Comparison of ENCODE assay signal across 16 mouse cellular contexts in genomic region chr6:24632061-24632460, GRCm38 (mm10). TPM values are rescaled to one million over a fixed set of nuclear protein-coding genes. Genes with fewer than 3 reads are reported as not detected.
DNase-seq lines count a peak whose midpoint lies in the region; ATAC-seq and TF ChIP-seq lines count a peak whose summit lies in the region.
"Had no signal": no experiment of that assay in that cellular context is flagged by ENCODE, and none has a peak within 500 bp of the region (broad histone marks: within the 10 kb centered on the region; RNA-seq: fewer than 3 reads in every experiment).

No protein-coding gene starts in this region.

- peaks cover 22% of the 10 kb centered on the region for H3K4me1 ChIP-seq in heart, embryonic 13.5 days
- peaks cover 7% of the 10 kb centered on the region for H3K4me1 ChIP-seq in liver, postnatal 0 days (ENCODE audit: insufficient read depth)
- H3K4me1 ChIP-seq: midbrain, embryonic 13.5 days; neural tube, embryonic 15.5 days had no signal

- no peak for TF ChIP-seq CTCF in liver, postnatal 0 days (IDR thresholded peaks at IDR 0.05; ENCODE audit: low read depth)

- 26% methylated on average over 4 of the region's 4 CpGs for WGBS in heart, embryonic 13.5 days
- WGBS in liver, postnatal 0 days (ENCODE audit: insufficient replicate concordance): 64% methylated on average over 4 of the region's 4 CpGs

- H3K9me3 ChIP-seq in heart, embryonic 13.5 days: no peaks in the 10 kb centered on the region
- no peaks in the 10 kb centered on the region for H3K9me3 ChIP-seq in liver, postnatal 0 days (ENCODE audit: low read length)
- H3K9me3 ChIP-seq: midbrain, embryonic 13.5 days; neural tube, embryonic 15.5 days had no signal

- no peak for TF ChIP-seq EP300 in liver, postnatal 0 days (IDR thresholded peaks at IDR 0.05; ENCODE audit: low read depth)

- no peaks in the 10 kb centered on the region for H3K27me3 ChIP-seq in heart, embryonic 13.5 days (replicated peaks)
- H3K27me3 ChIP-seq in liver, postnatal 0 days (ENCODE audit: insufficient read depth, low read length): no peaks in the 10 kb centered on the region
- H3K27me3 ChIP-seq: midbrain, embryonic 13.5 days; neural tube, embryonic 15.5 days had no signal

- ATAC-seq in heart, embryonic 13.5 days (ENCODE audit: extremely low read depth, insufficient number of reproducible peaks, low FRiP score, low TSS enrichment): peak; percentile 42; the same call in 1 of the 2 replicates
- peak; percentile 84 for ATAC-seq in liver, postnatal 0 days
- ATAC-seq: inflammation-experienced regulatory T-cells, adult 6 months; midbrain, embryonic 13.5 days had no signal

- 0 out of 2 replicates have a peak overlapping the region, but pooled peaks have one; percentile 28 for H3K9ac ChIP-seq in heart, embryonic 13.5 days
- 0 out of 2 replicates have a peak overlapping the region, but pooled peaks have one; percentile 16 for H3K9ac ChIP-seq in liver, postnatal 0 days (replicated peaks)
- H3K9ac ChIP-seq: lung, embryonic 14.5 days; midbrain, embryonic 13.5 days; neural tube, embryonic 15.5 days had no signal

- peak overlapping the region; percentile 29 for H3K4me2 ChIP-seq in heart, embryonic 13.5 days
- H3K4me2 ChIP-seq in liver, postnatal 0 days (ENCODE audit: low read depth, low read length): no peak overlapping the region
- H3K4me2 ChIP-seq: lung, embryonic 14.5 days; midbrain, embryonic 13.5 days; neural tube, embryonic 15.5 days had no signal

- peaks cover 22% of the 10 kb centered on the region for H3K36me3 ChIP-seq in heart, embryonic 13.5 days
- peaks cover 19% of the 10 kb centered on the region for H3K36me3 ChIP-seq in liver, postnatal 0 days (replicated peaks; ENCODE audit: insufficient read depth, low read length)

- DNase-seq in heart, adult 9 months (ENCODE audit: low spot score in 2 of 2): no peak
- peak; percentile 23 for DNase-seq in ovary, adult 18-20 months (ENCODE audit: low spot score)
- DNase-seq in ovary, postnatal 14 days (ENCODE audit: low spot score): no peak
- peak; percentile 36 to 56 for DNase-seq in adrenal gland, postnatal 36 days
- DNase-seq in liver, postnatal 0 days: peak; percentile 24
- DNase-seq in left cerebral cortex, adult 9 months (ENCODE audit: low spot score in 2 of 2): no peak
- no peak for DNase-seq in lung, postnatal 10 days
- DNase-seq: cerebellum, postnatal 36 days; gastrocnemius, postnatal 14 days; lung, embryonic 14.5 days; right cerebral cortex, postnatal 4 days had no signal

- peak overlapping the region; percentile 60 for H3K27ac ChIP-seq in heart, embryonic 13.5 days (replicated peaks)
- H3K27ac ChIP-seq in liver, postnatal 0 days (ENCODE audit: low read depth): 0 out of 2 replicates have a peak overlapping the region, but pooled peaks have one; percentile 22
- H3K27ac ChIP-seq: midbrain, embryonic 13.5 days; neural tube, embryonic 15.5 days had no signal

- 0 out of 2 replicates have a peak overlapping the region, but pooled peaks have one; percentile 12 for H3K4me3 ChIP-seq in heart, embryonic 13.5 days
- no peak overlapping the region for H3K4me3 ChIP-seq in liver, postnatal 0 days (ENCODE audit: low read depth, low read length)
- H3K4me3 ChIP-seq: midbrain, embryonic 13.5 days; neural tube, embryonic 15.5 days had no signal

RNA-seq across cellular contexts. Expression of gene Wasl, which starts 32.7 kb away (rescaled TPM):
- polyA plus RNA-seq in heart, embryonic 13.5 days (2015; fragmentation: Nextera tagmentation; extraction: Ambion mirVana): 45.6 and 51.6 TPM in 2 replicates
- total RNA-seq in adrenal gland, postnatal 36 days (2021): 10 to 100 TPM; 57.7 to 70.4 TPM
- 44.2 and 46.0 TPM in 2 replicates for polyA plus RNA-seq in liver, postnatal 0 days (2015; fragmentation: Nextera tagmentation; extraction: Ambion mirVana)

RNA-seq across cellular contexts. Expression of gene Lmod2, which starts 34.5 kb away (rescaled TPM):
- 42.8 and 46.8 TPM in 2 replicates for polyA plus RNA-seq in heart, embryonic 13.5 days (2015; fragmentation: Nextera tagmentation; extraction: Ambion mirVana)
- total RNA-seq in adrenal gland, postnatal 36 days (2021): under 1 TPM in 1 of 2 experiments, not detected in 1; 0.26 TPM
- 0.05 and 0.53 TPM in 2 replicates for polyA plus RNA-seq in liver, postnatal 0 days (2015; fragmentation: Nextera tagmentation; extraction: Ambion mirVana)
- total RNA-seq: left cerebral cortex, adult 18-20 months had no signal
- polyA plus RNA-seq: inflammation-experienced regulatory T-cells, adult 6 months; midbrain, embryonic 13.5 days had no signal

Comparison
In these comparisons a context has a peak if more than half of its experiments do, and no peak if none do; other contexts are left out.
1. DNase-seq: peak in ovary, adult 18-20 months (single experiment), adrenal gland, postnatal 36 days (2 of 2) and liver, postnatal 0 days (single experiment); none in heart, adult 9 months (0 of 2), ovary, postnatal 14 days (single experiment), left cerebral cortex, adult 9 months (0 of 2) and lung, postnatal 10 days (single experiment).
2. RNA of gene Lmod2, which starts 34.5 kb away (polyA plus RNA-seq): 42.8 to 46.8 TPM in heart, embryonic 13.5 days; 0.05 to 0.53 TPM in liver, postnatal 0 days; every median in the first group is over 10 times any median in the second.